8 mouse cellular contexts compared by ENCODE assay signal in genomic region chr16:94724061-94724596, GRCm38 (mm10).
A peak's percentile ranks its signal among the peaks of the same experiment; 100 is the strongest.
DNase-seq lines count a peak whose midpoint lies in the region; ATAC-seq lines count a peak whose summit lies in the region.

No protein-coding gene starts in this region.

- H3K27me3 ChIP-seq in intestine, embryonic 14.5 days (replicated peaks; ENCODE audit: control insufficient read depth, insufficient read depth, low read length), result no peaks in the 10 kb centered on the region
- peaks cover 35% of the 10 kb centered on the region for H3K27me3 ChIP-seq in megakaryocyte, embryonic 14.5 days (replicated peaks)

- H3K4me2 ChIP-seq in intestine, embryonic 14.5 days (ENCODE audit: low read length), result peak overlapping the region; percentile 72

- 0 out of 2 replicates have a peak, but pooled peaks cover 3% of the 10 kb centered on the region for H3K4me1 ChIP-seq in intestine, embryonic 14.5 days (replicated peaks; ENCODE audit: control insufficient read depth, insufficient read depth, low read length)
- peaks cover 30% of the 10 kb centered on the region for H3K4me1 ChIP-seq in megakaryocyte, embryonic 14.5 days

- H3K4me3 ChIP-seq in intestine, embryonic 14.5 days (ENCODE audit: low read depth, low read length), result peak overlapping the region; percentile 49
- peak overlapping the region; percentile 92 for H3K4me3 ChIP-seq in megakaryocyte, embryonic 14.5 days (replicated peaks)

- peak overlapping the region; percentile 57; the same call in 1 of the 2 replicates for H3K27ac ChIP-seq in intestine, embryonic 14.5 days (ENCODE audit: low read depth)

- WGBS in intestine, embryonic 14.5 days, result 0% methylated on average over 23 of the region's 23 CpGs

- intact Hi-C loops in left cerebral cortex, postnatal 10 days (cut with DNase I), result no loop called here

- peaks cover 2% of the 10 kb centered on the region; the same call in 1 of the 2 replicates for H3K9me3 ChIP-seq in intestine, embryonic 14.5 days (ENCODE audit: control insufficient read depth, low read length)
- peaks cover 17% of the 10 kb centered on the region for H3K9me3 ChIP-seq in megakaryocyte, embryonic 14.5 days

- peak; percentile 91 for ATAC-seq in intestine, embryonic 14.5 days (replicated peaks; ENCODE audit: low FRiP score, low TSS enrichment, low read depth)

- no peaks in the 10 kb centered on the region for H3K36me3 ChIP-seq in intestine, embryonic 14.5 days (ENCODE audit: control insufficient read depth, insufficient read depth, low read length)
- no peaks in the 10 kb centered on the region for H3K36me3 ChIP-seq in megakaryocyte, embryonic 14.5 days (replicated peaks; ENCODE audit: low read length)

- peak; percentile 90 for DNase-seq in adrenal gland, adult 2 months
- DNase-seq in embryo, embryonic 10 days (ENCODE audit: low spot score), result peak; percentile 96
- DNase-seq in gastrocnemius, postnatal 25 days, result peak; percentile 70
- DNase-seq in intestine, embryonic 14.5 days (ENCODE audit: low spot score), result peak; percentile 89
- peak; percentile 88 to 89 for DNase-seq in left cerebral cortex, postnatal 10 days (ENCODE audit: extremely low spot score in 1 of 2, low spot score in 2 of 2)
- peak; percentile 90 to 95 for DNase-seq in right cerebral cortex, adult 2 months (ENCODE audit: low spot score in 2 of 2)
- DNase-seq in urinary bladder, postnatal 36 days (ENCODE audit: low spot score in 2 of 2), result peak; percentile 60 to 72

- H3K9ac ChIP-seq in intestine, embryonic 14.5 days (ENCODE audit: low read length), result peak overlapping the region; percentile 31; the same call in 1 of the 2 replicates

Comparison
In these comparisons a context has a peak if more than half of its experiments do, and no peak if none do; other contexts are left out.
1. Peak in every context shown above with its lines: DNase-seq, ATAC-seq, H3K4me3 ChIP-seq and H3K27ac ChIP-seq.